11 mouse cellular contexts compared by ENCODE assay signal in the genomic region with DNA sequence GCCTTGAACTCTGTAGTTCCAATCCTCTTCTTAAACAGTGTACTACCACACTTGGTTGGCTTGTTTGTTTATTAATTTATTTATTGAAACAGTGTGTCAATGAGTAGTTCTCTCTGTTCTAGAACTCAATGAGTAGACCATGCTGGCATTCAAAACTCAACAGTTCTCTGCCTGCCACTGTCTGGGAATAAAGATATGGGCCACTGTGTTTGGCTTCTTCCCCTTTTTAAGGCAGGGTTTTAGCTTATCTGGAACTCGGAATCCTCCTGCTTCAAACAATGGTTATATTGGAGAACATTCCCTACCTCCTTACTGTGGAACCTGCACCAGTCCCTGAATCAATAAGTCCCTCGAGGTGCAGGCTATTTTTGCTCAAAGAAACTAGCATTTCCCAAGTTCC. TPM values are rescaled to one million over a fixed set of nuclear protein-coding genes. Genes with fewer than 3 reads are reported as not detected.
DNase-seq lines count a peak whose midpoint lies in the region; ATAC-seq lines count a peak whose summit lies in the region.
"Had no signal": no experiment of that assay in that cellular context is flagged by ENCODE, and none has a peak within 500 bp of the region (broad histone marks: within the 10 kb centered on the region; RNA-seq: fewer than 3 reads in every experiment).

No protein-coding gene starts in this region.

- peak overlapping the region; percentile 74; the same call in 1 of the 2 replicates for H3K4me2 ChIP-seq in hindbrain, embryonic 13.5 days
- no peak overlapping the region for H3K4me2 ChIP-seq in hindbrain, embryonic 11.5 days (replicated peaks; ENCODE audit: low read depth, low read length)
- H3K4me2 ChIP-seq in midbrain, embryonic 14.5 days (ENCODE audit: low read length): peak overlapping the region; percentile 84; the same call in 1 of the 2 replicates
- H3K4me2 ChIP-seq in midbrain, embryonic 15.5 days: no peak overlapping the region
- 0 out of 2 replicates have a peak overlapping the region, but pooled peaks have one; percentile 56 for H3K4me2 ChIP-seq in embryonic facial prominence, embryonic 15.5 days (replicated peaks)
- peak overlapping the region; percentile 91; the same call in 1 of the 2 replicates for H3K4me2 ChIP-seq in midbrain, embryonic 16.5 days (ENCODE audit: low read length)

- no peak for DNase-seq in hindbrain, embryonic 11.5 days (ENCODE audit: low spot score)
- no peak for DNase-seq in midbrain, embryonic 14.5 days
- no peak for DNase-seq in embryo, embryonic 10.5 days (ENCODE audit: low spot score)
- DNase-seq in kidney, postnatal 36 days: no peak
- DNase-seq: cerebellum, postnatal 36 days; gastrocnemius, postnatal 14 days had no signal

- WGBS in hindbrain, embryonic 13.5 days: 91% methylated on average over 2 of the region's 2 CpGs
- WGBS in hindbrain, embryonic 11.5 days: 93% methylated on average over 2 of the region's 2 CpGs
- WGBS in midbrain, embryonic 14.5 days: 94% methylated on average over 2 of the region's 2 CpGs
- 93% methylated on average over 2 of the region's 2 CpGs for WGBS in midbrain, embryonic 15.5 days
- WGBS in embryonic facial prominence, embryonic 15.5 days: 89% methylated on average over 2 of the region's 2 CpGs
- 85% methylated on average over 2 of the region's 2 CpGs for WGBS in midbrain, embryonic 16.5 days

- no peak overlapping the region for H3K9ac ChIP-seq in hindbrain, embryonic 13.5 days
- no peak overlapping the region for H3K9ac ChIP-seq in hindbrain, embryonic 11.5 days (ENCODE audit: low read depth, low read length)
- no peak overlapping the region for H3K9ac ChIP-seq in midbrain, embryonic 14.5 days (replicated peaks; ENCODE audit: low read length)
- H3K9ac ChIP-seq in midbrain, embryonic 15.5 days: no peak overlapping the region
- no peak overlapping the region for H3K9ac ChIP-seq in embryonic facial prominence, embryonic 15.5 days
- H3K9ac ChIP-seq in midbrain, embryonic 16.5 days (ENCODE audit: low read depth, low read length): no peak overlapping the region

- no peaks in the 10 kb centered on the region for H3K27me3 ChIP-seq in hindbrain, embryonic 13.5 days
- no peaks in the 10 kb centered on the region for H3K27me3 ChIP-seq in hindbrain, embryonic 11.5 days (ENCODE audit: control insufficient read depth, insufficient read depth, low read length)
- no peaks in the 10 kb centered on the region for H3K27me3 ChIP-seq in midbrain, embryonic 14.5 days (ENCODE audit: control insufficient read depth, insufficient read depth, low read length)
- H3K27me3 ChIP-seq in midbrain, embryonic 15.5 days (replicated peaks): no peaks in the 10 kb centered on the region
- no peaks in the 10 kb centered on the region for H3K27me3 ChIP-seq in embryonic facial prominence, embryonic 15.5 days
- H3K27me3 ChIP-seq in midbrain, embryonic 16.5 days (ENCODE audit: control insufficient read depth, insufficient read depth, low read depth, low read length): no peaks in the 10 kb centered on the region

- no peak for ATAC-seq in hindbrain, embryonic 13.5 days (ENCODE audit: low FRiP score)
- no peak for ATAC-seq in hindbrain, embryonic 11.5 days (ENCODE audit: low FRiP score)
- no peak for ATAC-seq in midbrain, embryonic 14.5 days (ENCODE audit: low FRiP score, low TSS enrichment)
- ATAC-seq in midbrain, embryonic 15.5 days (replicated peaks): no peak
- no peak for ATAC-seq in embryonic facial prominence, embryonic 15.5 days (ENCODE audit: insufficient number of reproducible peaks, low FRiP score, low TSS enrichment, low read depth)
- ATAC-seq in midbrain, embryonic 16.5 days: no peak

- H3K9me3 ChIP-seq in hindbrain, embryonic 13.5 days: no peaks in the 10 kb centered on the region
- no peaks in the 10 kb centered on the region for H3K9me3 ChIP-seq in hindbrain, embryonic 11.5 days (ENCODE audit: control insufficient read depth, low read length)
- no peaks in the 10 kb centered on the region for H3K9me3 ChIP-seq in midbrain, embryonic 14.5 days (ENCODE audit: control insufficient read depth, low read length)
- H3K9me3 ChIP-seq in midbrain, embryonic 15.5 days: no peaks in the 10 kb centered on the region
- H3K9me3 ChIP-seq in embryonic facial prominence, embryonic 15.5 days (replicated peaks): no peaks in the 10 kb centered on the region
- H3K9me3 ChIP-seq in midbrain, embryonic 16.5 days (replicated peaks; ENCODE audit: control insufficient read depth, low read length, poor library complexity, severe bottlenecking): no peaks in the 10 kb centered on the region

- peaks cover 36% of the 10 kb centered on the region for H3K36me3 ChIP-seq in hindbrain, embryonic 13.5 days
- H3K36me3 ChIP-seq in hindbrain, embryonic 11.5 days (ENCODE audit: control insufficient read depth, insufficient read depth, low read length): peaks cover 11% of the 10 kb centered on the region
- H3K36me3 ChIP-seq in midbrain, embryonic 14.5 days (ENCODE audit: control insufficient read depth, insufficient read depth, low read length): peaks cover 35% of the 10 kb centered on the region
- H3K36me3 ChIP-seq in midbrain, embryonic 15.5 days (replicated peaks): peaks cover 20% of the 10 kb centered on the region
- H3K36me3 ChIP-seq in embryonic facial prominence, embryonic 15.5 days: peaks cover 28% of the 10 kb centered on the region
- peaks cover 14% of the 10 kb centered on the region for H3K36me3 ChIP-seq in midbrain, embryonic 16.5 days (ENCODE audit: control insufficient read depth, insufficient read depth, low read length)

- H3K27ac ChIP-seq in hindbrain, embryonic 13.5 days: no peak overlapping the region
- no peak overlapping the region for H3K27ac ChIP-seq in hindbrain, embryonic 11.5 days (ENCODE audit: low read depth, low read length)
- no peak overlapping the region for H3K27ac ChIP-seq in midbrain, embryonic 14.5 days (replicated peaks; ENCODE audit: low read depth, low read length)
- H3K27ac ChIP-seq in midbrain, embryonic 15.5 days: no peak overlapping the region
- H3K27ac ChIP-seq in embryonic facial prominence, embryonic 15.5 days (replicated peaks): no peak overlapping the region
- H3K27ac ChIP-seq in midbrain, embryonic 16.5 days (ENCODE audit: low read length): no peak overlapping the region
- H3K27ac ChIP-seq: layer of hippocampus, adult 2 months had no signal

- H3K4me1 ChIP-seq in hindbrain, embryonic 13.5 days (replicated peaks): peaks cover 27% of the 10 kb centered on the region
- H3K4me1 ChIP-seq in hindbrain, embryonic 11.5 days (replicated peaks; ENCODE audit: control insufficient read depth, insufficient read depth, low read length): peaks cover 4% of the 10 kb centered on the region
- H3K4me1 ChIP-seq in midbrain, embryonic 14.5 days (ENCODE audit: control insufficient read depth, insufficient read depth, low read length): peaks cover 16% of the 10 kb centered on the region
- H3K4me1 ChIP-seq in midbrain, embryonic 15.5 days: peaks cover 28% of the 10 kb centered on the region
- peaks cover 20% of the 10 kb centered on the region for H3K4me1 ChIP-seq in embryonic facial prominence, embryonic 15.5 days
- peaks cover 26% of the 10 kb centered on the region for H3K4me1 ChIP-seq in midbrain, embryonic 16.5 days (ENCODE audit: control insufficient read depth, insufficient read depth, low read length)

- no peak overlapping the region for H3K4me3 ChIP-seq in hindbrain, embryonic 13.5 days
- H3K4me3 ChIP-seq in hindbrain, embryonic 11.5 days (ENCODE audit: low read depth, low read length): no peak overlapping the region
- no peak overlapping the region for H3K4me3 ChIP-seq in midbrain, embryonic 14.5 days (replicated peaks; ENCODE audit: low read depth, low read length)
- no peak overlapping the region for H3K4me3 ChIP-seq in midbrain, embryonic 15.5 days
- no peak overlapping the region for H3K4me3 ChIP-seq in embryonic facial prominence, embryonic 15.5 days (replicated peaks)
- H3K4me3 ChIP-seq in midbrain, embryonic 16.5 days (ENCODE audit: low read depth, low read length): no peak overlapping the region

RNA-seq across cellular contexts. Expression of a gene that starts 2.0 kb away (rescaled TPM):
- 168 and 170 TPM in 2 replicates for polyA plus RNA-seq in hindbrain, embryonic 13.5 days (2015; fragmentation: Nextera tagmentation; extraction: Ambion mirVana)
- 213 and 224 TPM in 2 replicates for polyA plus RNA-seq in hindbrain, embryonic 11.5 days (2014; fragmentation: Nextera tagmentation; extraction: Ambion mirVana)
- polyA plus RNA-seq in midbrain, embryonic 14.5 days (2014; fragmentation: Nextera tagmentation; extraction: Ambion mirVana): 146 and 171 TPM in 2 replicates
- polyA plus RNA-seq in midbrain, embryonic 15.5 days (2015; fragmentation: Nextera tagmentation; extraction: Ambion mirVana): 161 and 171 TPM in 2 replicates
- polyA plus RNA-seq in embryonic facial prominence, embryonic 15.5 days (2015; fragmentation: Nextera tagmentation; extraction: Ambion mirVana): 175 and 192 TPM in 2 replicates
- 146 and 169 TPM in 2 replicates for polyA plus RNA-seq in midbrain, embryonic 16.5 days (2015; fragmentation: Nextera tagmentation; extraction: Ambion mirVana)

RNA-seq across cellular contexts. Expression of a gene that starts 11.9 kb away (rescaled TPM):
- polyA plus RNA-seq in hindbrain, embryonic 13.5 days (2015; fragmentation: Nextera tagmentation; extraction: Ambion mirVana): 257 and 258 TPM in 2 replicates
- 192 and 194 TPM in 2 replicates for polyA plus RNA-seq in hindbrain, embryonic 11.5 days (2014; fragmentation: Nextera tagmentation; extraction: Ambion mirVana)
- polyA plus RNA-seq in midbrain, embryonic 14.5 days (2014; fragmentation: Nextera tagmentation; extraction: Ambion mirVana): 270 and 278 TPM in 2 replicates
- 212 and 213 TPM in 2 replicates for polyA plus RNA-seq in midbrain, embryonic 15.5 days (2015; fragmentation: Nextera tagmentation; extraction: Ambion mirVana)
- polyA plus RNA-seq in embryonic facial prominence, embryonic 15.5 days (2015; fragmentation: Nextera tagmentation; extraction: Ambion mirVana): 172 and 173 TPM in 2 replicates
- 195 and 202 TPM in 2 replicates for polyA plus RNA-seq in midbrain, embryonic 16.5 days (2015; fragmentation: Nextera tagmentation; extraction: Ambion mirVana)

RNA-seq across cellular contexts. Expression of a gene that starts 15.4 kb away (rescaled TPM):
- polyA plus RNA-seq in hindbrain, embryonic 13.5 days (2015; fragmentation: Nextera tagmentation; extraction: Ambion mirVana): 38.1 and 38.6 TPM in 2 replicates
- polyA plus RNA-seq in hindbrain, embryonic 11.5 days (2014; fragmentation: Nextera tagmentation; extraction: Ambion mirVana): 46.4 and 50.8 TPM in 2 replicates
- polyA plus RNA-seq in midbrain, embryonic 14.5 days (2014; fragmentation: Nextera tagmentation; extraction: Ambion mirVana): 24.8 and 32.4 TPM in 2 replicates
- polyA plus RNA-seq in midbrain, embryonic 15.5 days (2015; fragmentation: Nextera tagmentation; extraction: Ambion mirVana): 27.1 and 31.8 TPM in 2 replicates
- 82.8 and 88.3 TPM in 2 replicates for polyA plus RNA-seq in embryonic facial prominence, embryonic 15.5 days (2015; fragmentation: Nextera tagmentation; extraction: Ambion mirVana)
- 26.4 and 26.6 TPM in 2 replicates for polyA plus RNA-seq in midbrain, embryonic 16.5 days (2015; fragmentation: Nextera tagmentation; extraction: Ambion mirVana)

RNA-seq across cellular contexts. Expression of a gene that starts 17.7 kb away (rescaled TPM):
- polyA plus RNA-seq in hindbrain, embryonic 13.5 days (2015; fragmentation: Nextera tagmentation; extraction: Ambion mirVana): 120 and 128 TPM in 2 replicates
- 100 and 111 TPM in 2 replicates for polyA plus RNA-seq in hindbrain, embryonic 11.5 days (2014; fragmentation: Nextera tagmentation; extraction: Ambion mirVana)
- 102 and 110 TPM in 2 replicates for polyA plus RNA-seq in midbrain, embryonic 14.5 days (2014; fragmentation: Nextera tagmentation; extraction: Ambion mirVana)
- polyA plus RNA-seq in midbrain, embryonic 15.5 days (2015; fragmentation: Nextera tagmentation; extraction: Ambion mirVana): 121 and 123 TPM in 2 replicates
- polyA plus RNA-seq in embryonic facial prominence, embryonic 15.5 days (2015; fragmentation: Nextera tagmentation; extraction: Ambion mirVana): 168 and 175 TPM in 2 replicates
- polyA plus RNA-seq in midbrain, embryonic 16.5 days (2015; fragmentation: Nextera tagmentation; extraction: Ambion mirVana): 122 and 123 TPM in 2 replicates

RNA-seq across cellular contexts. Expression of a gene that starts 18.4 kb away (rescaled TPM):
- polyA plus RNA-seq in hindbrain, embryonic 13.5 days (2015; fragmentation: Nextera tagmentation; extraction: Ambion mirVana): 1.9 and 3.0 TPM in 2 replicates
- polyA plus RNA-seq in hindbrain, embryonic 11.5 days (2014; fragmentation: Nextera tagmentation; extraction: Ambion mirVana): 1.6 and 2.6 TPM in 2 replicates
- polyA plus RNA-seq in midbrain, embryonic 14.5 days (2014; fragmentation: Nextera tagmentation; extraction: Ambion mirVana): 0.97 and 1.1 TPM in 2 replicates
- polyA plus RNA-seq in midbrain, embryonic 15.5 days (2015; fragmentation: Nextera tagmentation; extraction: Ambion mirVana): 1.5 and 1.7 TPM in 2 replicates
- polyA plus RNA-seq in embryonic facial prominence, embryonic 15.5 days (2015; fragmentation: Nextera tagmentation; extraction: Ambion mirVana): 0.70 and 1.2 TPM in 2 replicates
- 1.2 and 1.8 TPM in 2 replicates for polyA plus RNA-seq in midbrain, embryonic 16.5 days (2015; fragmentation: Nextera tagmentation; extraction: Ambion mirVana)

Comparison
In these comparisons a context has a peak if more than half of its experiments do, and no peak if none do; other contexts are left out.
1. H3K4me2 ChIP-seq: peak in hindbrain, embryonic 13.5 days (single experiment), midbrain, embryonic 14.5 days (single experiment), embryonic facial prominence, embryonic 15.5 days (single experiment) and midbrain, embryonic 16.5 days (single experiment); none in hindbrain, embryonic 11.5 days (single experiment) and midbrain, embryonic 15.5 days (single experiment).